Mouse (Mus musculus) liver, embryonic 14.5 days (tissue): ENCODE data around the gene 4930402H24Rik. TPM values are rescaled to one million over a fixed set of nuclear protein-coding genes. Genes with fewer than 3 reads are reported as not detected.

Experiments used
- ATAC-seq: fragments of 200-750 bp; cut with Nextera tagmentation; 2 replicates; pipeline ENCODE4 v1.8.0; 2017; ENCODE audit warnings: moderate number of reproducible peaks, mild to moderate bottlenecking, moderate library complexity; ENCODE audit not compliant: insufficient read depth
- DNase-seq, 3 experiments: peaks; one replicate each; pipeline ENCODE4 v3.0.0-alpha.2; 2012 to 2013; ENCODE audit warnings: low read depth in 3 of 3, low spot score in 3 of 3
- H3K27ac ChIP-seq: fragments of 300-500 bp; sonication (generic); 2 replicates; pipeline ENCODE4 v1.5.1; 2014; ENCODE audit warnings: moderate library complexity, mild to moderate bottlenecking, control low read depth, inconsistent platforms
- H3K27me3 ChIP-seq: fragments of 300-500 bp; sonication (generic); 2 replicates; pipeline ENCODE4 v1.6.1; 2014; ENCODE audit warnings: mild to moderate bottlenecking, low read length, moderate library complexity; ENCODE audit not compliant: control insufficient read depth, insufficient read depth
- H3K36me3 ChIP-seq: fragments of 300-500 bp; sonication (generic); replicated peaks from 2 replicates; pipeline ENCODE4 v1.6.1; 2014; ENCODE audit warnings: low read depth; ENCODE audit not compliant: control insufficient read depth, insufficient read depth
- H3K4me1 ChIP-seq, 2 experiments: fragments of 200-500 bp in 1 of 2; fragments of 300-500 bp in 1 of 2; sonication (generic) in 1 of 2; replicated peaks; 2 replicates each; pipeline ENCODE4 v1.6.1; 2012 to 2014; ENCODE audit warnings: antibody characterized with exemption in 1 of 2, inconsistent platforms in 1 of 2, low read length in 1 of 2; ENCODE audit not compliant: control insufficient read depth in 2 of 2, insufficient read depth in 2 of 2
- H3K4me2 ChIP-seq: fragments of 300-500 bp; sonication (generic); 2 replicates; pipeline ENCODE4 v1.6.1; 2014; ENCODE audit warnings: low read depth, mild to moderate bottlenecking, control low read depth, moderate library complexity
- H3K4me3 ChIP-seq, 2 experiments: fragments of 200-500 bp in 1 of 2; fragments of 300-500 bp in 1 of 2; sonication (generic) in 1 of 2; 2 replicates each; pipeline ENCODE4 v1.5.1; 2012 to 2014; ENCODE audit warnings: low read depth in 2 of 2, low read length in 2 of 2, mild to moderate bottlenecking in 2 of 2, control low read depth in 1 of 2, inconsistent platforms in 1 of 2, moderate library complexity in 1 of 2; ENCODE audit not compliant: insufficient read depth in 1 of 2
- H3K9ac ChIP-seq: fragments of 300-500 bp; sonication (generic); replicated peaks from 2 replicates; pipeline ENCODE4 v1.6.1; 2014; ENCODE audit warnings: mild to moderate bottlenecking, control low read depth, moderate library complexity
- H3K9me3 ChIP-seq: fragments of 300-500 bp; sonication (generic); 2 replicates; pipeline ENCODE4 v1.6.1; 2016; ENCODE audit warnings: low read length, mixed read lengths; ENCODE audit not compliant: control insufficient read depth
- CTCF ChIP-seq: IDR thresholded peaks from 2 replicates; pipeline ENCODE4 v1.5.1; 2016; ENCODE audit warnings: antibody characterized with exemption, low read depth, control low read depth
- EP300 ChIP-seq: IDR thresholded peaks from 2 replicates; pipeline ENCODE4 v1.6.1; 2016; ENCODE audit warnings: antibody characterized with exemption, low read depth
- WGBS: fragments of 180-500 bp; shearing (Covaris S2); extraction: QIAGEN DNeasy Blood & Tissue Kit; methylation state at CpG from one replicate; pipeline ENCODE4 v1.1.7; 2014; ENCODE audit not compliant: insufficient replicate concordance; 5-methylcytosine and 5-hydroxymethylcytosine counted together
- polyA plus RNA-seq, 2 experiments: library from polyadenylated mRNA; depleted of rRNA in 1 of 2; stranded (reverse) in 1 of 2; unstranded in 1 of 2; fragments of >200 nt; fragmentation: Nextera tagmentation in 1 of 2; extraction: Ambion mirVana in 1 of 2; gene quantifications; 2 replicates each; pipeline versions ENCODE4 v1.2.1 to v1.2.3; 2012 to 2014

4930402H24Rik gene
- polyA plus RNA-seq, 2 experiments, result 4.4 to 6.9 TPM

DNA sequence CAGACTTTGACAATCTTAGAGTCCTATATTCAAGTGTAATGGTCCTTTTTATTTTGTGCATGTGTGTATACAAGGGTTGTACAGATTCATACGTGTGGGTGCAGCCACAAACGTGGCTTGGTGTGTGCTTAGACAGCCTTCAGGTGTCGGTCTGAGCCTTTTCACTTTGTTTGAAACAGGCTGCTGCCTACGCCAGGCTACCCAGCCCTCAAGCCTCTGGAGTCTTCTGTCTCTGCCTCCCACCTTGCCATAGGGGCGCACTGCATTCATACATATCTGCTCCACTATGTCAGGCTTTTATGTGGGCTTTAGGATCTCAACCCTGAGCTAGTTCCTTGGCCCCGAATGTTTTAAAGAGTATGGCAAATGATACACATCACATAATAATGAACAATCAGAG, 116.6 kb downstream of the 4930402H24Rik start:
- Histone ChIP-seq H3K9ac (no peak overlapping the region), H3K27ac (no peak overlapping the region), H3K4me2 (no peak overlapping the region), H3K4me3 (no peak overlapping the region), H3K9me3 (no peaks in the 10 kb centered on the region), H3K36me3 (0 out of 2 replicates have a peak, but pooled peaks cover 3% of the 10 kb centered on the region), H3K27me3 (no peaks in the 10 kb centered on the region), H3K4me1 (no peaks in the 10 kb centered on the region)
- DNase-seq, result no peak
- ATAC-seq, result no peak
- no peak for TF ChIP-seq CTCF
- 68% methylated on average over 6 of the region's 6 CpGs for WGBS

DNA sequence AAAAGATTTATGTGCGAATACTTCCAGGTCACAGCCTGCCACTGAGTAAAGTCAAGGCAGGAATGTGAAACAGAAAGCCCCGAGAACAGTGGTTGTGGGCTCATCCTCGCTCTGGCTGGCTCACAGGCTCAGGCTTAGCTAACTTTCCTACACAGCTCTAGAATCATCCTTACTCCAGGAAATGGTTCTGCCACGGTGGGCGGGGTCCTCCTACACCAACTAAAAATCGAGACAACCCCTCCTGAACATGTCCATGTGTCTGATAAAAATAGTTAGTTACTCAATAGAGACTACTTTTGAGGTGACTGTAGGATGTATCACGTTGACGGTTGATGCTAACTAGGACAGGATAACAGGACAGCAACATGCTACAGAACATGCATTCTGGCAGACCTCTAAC, 117.2 kb downstream of the 4930402H24Rik start:
- no peak for TF ChIP-seq CTCF
- TF ChIP-seq EP300, result no peak
- Histone ChIP-seq H3K9me3 (no peaks in the 10 kb centered on the region), H3K36me3 (0 out of 2 replicates have a peak, but pooled peaks cover 3% of the 10 kb centered on the region), H3K27ac (no peak overlapping the region), H3K4me1 (no peaks in the 10 kb centered on the region), H3K9ac (no peak overlapping the region), H3K27me3 (no peaks in the 10 kb centered on the region), H3K4me2 (no peak overlapping the region), H3K4me3 (no peak overlapping the region)
- 69% methylated on average over 8 of the region's 8 CpGs for WGBS
- ATAC-seq (no peak), DNase-seq (no peak)

DNA sequence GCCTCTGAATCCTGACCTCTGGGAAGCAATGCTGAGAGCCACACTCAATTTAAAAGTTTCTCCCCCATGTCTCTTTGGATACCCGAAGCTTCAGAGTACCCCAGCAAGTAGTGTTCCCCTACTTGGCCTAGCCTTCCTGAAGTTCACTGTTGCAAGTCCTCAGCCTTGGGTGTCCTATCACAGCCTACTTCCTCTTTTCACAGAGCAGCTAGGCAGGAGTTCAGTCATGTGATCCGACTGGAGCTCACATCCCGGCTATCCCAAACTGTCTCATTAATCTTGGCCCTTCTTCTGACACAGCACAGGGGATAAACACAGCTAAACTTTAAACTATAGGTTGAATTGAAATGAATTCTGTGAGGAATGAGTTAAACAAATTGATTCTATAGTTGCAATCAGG, 121.3 kb downstream of the 4930402H24Rik start:
- WGBS, result 28% methylated on average over 3 of the region's 3 CpGs
- H3K27ac ChIP-seq, result no peak overlapping the region
- TF ChIP-seq EP300, result no peak
- no peak for TF ChIP-seq CTCF
- no peak overlapping the region for H3K4me3 ChIP-seq
- DNase-seq (no peak), ATAC-seq (no peak)
- no peaks in the 10 kb centered on the region for H3K27me3 ChIP-seq
- no peak overlapping the region for H3K9ac ChIP-seq
- no peaks in the 10 kb centered on the region for H3K9me3 ChIP-seq
- H3K36me3 ChIP-seq, result no peaks in the 10 kb centered on the region
- H3K4me2 ChIP-seq, result no peak overlapping the region
- H3K4me1 ChIP-seq, result no peaks in the 10 kb centered on the region

DNA sequence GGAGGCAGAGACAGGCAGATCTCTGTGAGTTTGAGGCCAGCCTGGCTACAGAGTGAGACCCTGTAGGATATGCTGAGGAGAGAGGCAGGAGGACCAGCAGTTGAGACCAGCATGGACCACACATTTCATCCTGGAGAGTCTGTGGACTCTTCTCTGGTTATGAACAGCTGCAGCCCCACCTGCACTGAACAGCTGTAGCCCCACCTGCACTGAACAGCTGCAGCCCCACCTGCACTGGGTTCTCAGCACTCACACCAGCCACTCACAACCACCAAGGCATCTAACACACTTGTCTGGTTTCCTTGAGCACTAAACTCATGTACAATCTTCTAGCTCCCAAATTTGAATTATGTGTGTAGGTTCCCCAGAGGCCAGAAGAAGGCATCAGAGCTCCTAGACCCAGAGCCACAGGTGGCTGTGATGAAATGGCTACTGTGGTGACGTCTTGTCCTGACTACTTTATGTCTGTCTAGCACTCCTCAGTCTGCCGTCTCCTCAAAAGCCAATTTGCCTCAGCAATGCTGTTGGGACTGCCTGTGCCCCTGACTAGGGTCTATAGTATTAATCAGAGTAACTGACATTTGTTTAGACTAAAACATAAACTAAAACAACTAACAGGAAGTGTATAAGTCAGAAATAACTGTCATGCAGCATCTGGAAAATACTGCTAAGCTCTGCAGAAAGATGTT, 125.4 kb downstream of the 4930402H24Rik start:
- H3K4me3 ChIP-seq, result no peak overlapping the region
- H3K27me3 ChIP-seq, result no peaks in the 10 kb centered on the region
- WGBS, result 69% methylated on average over 2 of the region's 2 CpGs
- no peaks in the 10 kb centered on the region for H3K4me1 ChIP-seq
- no peak overlapping the region for H3K27ac ChIP-seq
- no peaks in the 10 kb centered on the region for H3K36me3 ChIP-seq
- no peaks in the 10 kb centered on the region for H3K9me3 ChIP-seq
- TF ChIP-seq EP300, result no peak
- no peak for TF ChIP-seq CTCF
- no peak for ATAC-seq
- no peak overlapping the region for H3K4me2 ChIP-seq
- DNase-seq, result no peak
- no peak overlapping the region for H3K9ac ChIP-seq

DNA sequence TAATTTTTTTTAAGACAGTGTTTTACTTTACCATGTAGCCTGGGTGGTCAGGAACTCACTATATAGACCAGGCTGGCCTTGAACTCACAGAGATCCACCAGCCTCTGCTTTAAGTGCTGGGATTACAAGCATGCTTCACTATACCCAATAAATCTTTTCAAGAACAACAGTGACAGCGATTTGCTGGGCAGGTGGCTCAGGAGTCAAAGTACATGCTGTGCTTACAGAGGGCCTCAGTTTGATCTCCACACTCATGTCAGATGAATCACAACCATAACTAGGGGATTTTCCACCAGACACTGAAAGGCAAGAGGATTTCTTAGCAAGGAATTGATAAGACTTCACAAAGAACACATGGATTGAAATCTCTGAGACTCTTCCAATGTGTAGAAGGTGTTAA, 126.3 kb downstream of the 4930402H24Rik start:
- DNase-seq (no peak), ATAC-seq (no peak)
- H3K9me3 ChIP-seq, result no peaks in the 10 kb centered on the region
- no peak overlapping the region for H3K4me2 ChIP-seq
- no peaks in the 10 kb centered on the region for H3K36me3 ChIP-seq
- TF ChIP-seq CTCF (no peak), EP300 (no peak)
- H3K4me3 ChIP-seq, result no peak overlapping the region
- WGBS, result 56% methylated on average over 1 of the region's 1 CpGs
- no peak overlapping the region for H3K9ac ChIP-seq
- H3K4me1 ChIP-seq, result no peaks in the 10 kb centered on the region
- no peak overlapping the region for H3K27ac ChIP-seq
- no peaks in the 10 kb centered on the region for H3K27me3 ChIP-seq
